Mouse (Mus musculus): ENCODE data around the gene Btbd35f23. TPM values are rescaled to one million over a fixed set of nuclear protein-coding genes. Genes with fewer than 3 reads are reported as not detected.
"Not testable (repeated sequence)": the region's sequence is repeated elsewhere in the genome, so short reads cannot be mapped to it uniquely, and the experiment has no call there.

The Btbd35f23 gene
- total RNA-seq (2012; rRNA removed) (not detected in 2 replicates), total RNA-seq (2014; rRNA removed) (not detected in 2 replicates), polyA plus RNA-seq (2012; ENCODE audit: insufficient read length, low read depth) (not detected in 2 replicates)

DNA sequence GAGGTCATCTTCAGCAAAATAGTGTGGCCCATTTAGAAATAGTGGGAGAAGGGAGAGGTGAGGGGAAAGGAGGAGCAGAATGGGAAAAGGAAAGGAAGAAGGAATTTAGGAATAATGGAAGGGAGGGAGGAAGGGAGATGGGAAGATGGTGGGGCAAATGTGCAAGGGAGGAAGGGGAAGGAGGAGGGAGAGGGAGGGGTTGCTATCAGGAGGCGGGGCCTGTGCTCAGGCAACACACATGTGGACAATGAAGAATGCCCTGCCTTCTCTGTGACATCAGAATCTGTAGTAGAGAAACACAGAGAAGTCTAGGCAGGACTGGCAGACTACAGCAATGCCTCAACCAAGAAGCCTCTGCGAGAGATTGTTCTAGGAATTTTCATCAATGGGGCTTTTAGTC is at the start of gene Btbd35f23:
Gene Btbd35f23, plus strand, starts transcription at position 301 of the 400 bp plus-strand sequence.
- in situ Hi-C loops (cut with MboI; ENCODE audit: low pct_ligation_motif_present, low pct_unique_long_range_greater_than_20kb, low sequenced_read_pairs); H3K4me1 ChIP-seq (ENCODE audit: control insufficient read depth in 1 of 2, insufficient read depth in 2 of 2); H3K4me2 ChIP-seq (ENCODE audit: insufficient read depth, low read depth, poor library complexity, severe bottlenecking); H3K27me3 ChIP-seq (replicated peaks); H3K36me3 ChIP-seq (replicated peaks in 1 of 2; ENCODE audit: control insufficient read depth in 1 of 2, insufficient read depth in 1 of 2, low read length in 1 of 2); H3K79me2 ChIP-seq (replicated peaks; ENCODE audit: control insufficient read depth, extremely low read depth, insufficient read depth, poor library complexity, severe bottlenecking); H3K9me3 ChIP-seq (replicated peaks; ENCODE audit: low read length); DNase-seq (ENCODE audit: extremely low read depth); H3K4me3 ChIP-seq (replicated peaks in 1 of 3; ENCODE audit: low read depth in 2 of 3, low read length in 2 of 3, poor library complexity in 1 of 3); H3K9ac ChIP-seq (ENCODE audit: insufficient read depth, low read depth); H3K27ac ChIP-seq (ENCODE audit: insufficient read depth, low read depth); dilution Hi-C loops (cut with MboI; ENCODE audit: extremely low pct_ligation_motif_present, extremely low pct_unique_long_range_greater_than_20kb, low sequenced_read_pairs): not testable (repeated sequence)

Other genes with a start within 250 kb of the Btbd35f23 start
- gene Btbd35f24, start 119.0 kb downstream of the Btbd35f23 start, total RNA-seq (2012; rRNA removed): not detected in 2 replicates
- gene Btbd35f24, start 119.0 kb downstream of the Btbd35f23 start, total RNA-seq (2014; rRNA removed): not detected in 2 replicates
- gene Btbd35f24, start 119.0 kb downstream of the Btbd35f23 start, polyA plus RNA-seq (2012; ENCODE audit: insufficient read length, low read depth): not detected in 2 replicates